Mouse (Mus musculus) brain, embryonic 14.5 days (tissue): ENCODE results near the gene 4921536K21Rik.

Experiments used
- CTCF ChIP-seq: fragments of 200-500 bp; IDR thresholded peaks from 2 replicates; pipeline ENCODE4 v1.5.1; 2012; ENCODE audit warnings: inconsistent platforms, mild to moderate bottlenecking, moderate library complexity, borderline replicate concordance; ENCODE audit not compliant: insufficient read depth, insufficient read length; ENCODE audit errors: extremely low read depth
- POLR2A ChIP-seq: fragments of 200-500 bp; IDR thresholded peaks from 2 replicates; pipeline ENCODE4 v1.6.1; 2012; ENCODE audit warnings: mild to moderate bottlenecking, inconsistent platforms, borderline replicate concordance; ENCODE audit not compliant: poor library complexity, insufficient read depth, insufficient read length, severe bottlenecking; ENCODE audit errors: extremely low read depth

- TF ChIP-seq CTCF = no peak
- no peak for TF ChIP-seq POLR2A
Measured at GRCm38 (mm10) chr11:3902516-3902915, 7.6 kb upstream of the 4921536K21Rik start.
